Mouse (Mus musculus) hindbrain, embryonic 14.5 days (tissue): ENCODE results near the gene Cnih3. TPM values are rescaled to one million over a fixed set of nuclear protein-coding genes. Genes with fewer than 3 reads are reported as not detected.
A peak's percentile ranks its signal among the peaks of the same experiment; 100 is the strongest.

Experiments used
- ATAC-seq: fragments of 200-750 bp; cut with Nextera tagmentation; 2 replicates; pipeline ENCODE4 v1.8.0; 2017; ENCODE audit warnings: moderate number of reproducible peaks, mild to moderate bottlenecking, moderate TSS enrichment, moderate library complexity; ENCODE audit not compliant: low FRiP score
- DNase-seq: peaks from one replicate; pipeline ENCODE4 v3.0.0-alpha.2; 2015; ENCODE audit warnings: low spot score
- H3K27ac ChIP-seq: fragments of 300-500 bp; sonication (generic); 2 replicates; pipeline ENCODE4 v1.5.1; 2014; ENCODE audit warnings: mild to moderate bottlenecking, moderate library complexity
- H3K27me3 ChIP-seq: fragments of 300-500 bp; sonication (generic); 2 replicates; pipeline ENCODE4 v1.6.1; 2014; ENCODE audit warnings: mild to moderate bottlenecking, low read length, mixed read lengths; ENCODE audit not compliant: control insufficient read depth, insufficient read depth
- H3K36me3 ChIP-seq: fragments of 300-500 bp; sonication (generic); replicated peaks from 2 replicates; pipeline ENCODE4 v1.6.1; 2014; ENCODE audit not compliant: control insufficient read depth, insufficient read depth
- H3K4me1 ChIP-seq: fragments of 300-500 bp; sonication (generic); replicated peaks from 2 replicates; pipeline ENCODE4 v1.6.1; 2014; ENCODE audit warnings: antibody characterized with exemption, low read length, mixed read lengths; ENCODE audit not compliant: control insufficient read depth, insufficient read depth
- H3K4me2 ChIP-seq: fragments of 300-500 bp; sonication (generic); replicated peaks from 2 replicates; pipeline ENCODE4 v1.6.1; 2014; ENCODE audit warnings: mild to moderate bottlenecking, moderate library complexity
- H3K4me3 ChIP-seq: fragments of 300-500 bp; sonication (generic); replicated peaks from 2 replicates; pipeline ENCODE4 v1.5.1; 2014; ENCODE audit warnings: mild to moderate bottlenecking, low read length
- H3K9ac ChIP-seq: fragments of 300-500 bp; sonication (generic); 2 replicates; pipeline ENCODE4 v1.6.1; 2014
- H3K9me3 ChIP-seq: fragments of 300-500 bp; sonication (generic); 2 replicates; pipeline ENCODE4 v1.6.1; 2016; ENCODE audit warnings: low read length; ENCODE audit not compliant: control insufficient read depth
- WGBS: fragments of 180-500 bp; shearing (Covaris S2); extraction: QIAGEN DNeasy Blood & Tissue Kit; methylation state at CpG from one replicate; pipeline ENCODE4 v1.1.7; 2014; 5-methylcytosine and 5-hydroxymethylcytosine counted together
- polyA plus RNA-seq: library from polyadenylated mRNA; unstranded; fragments of >200 nt; fragmentation: Nextera tagmentation; extraction: Ambion mirVana; gene quantifications from 2 replicates; pipeline ENCODE4 v1.2.1, GENCODE M21; 2014

Cnih3 gene
- polyA plus RNA-seq, 1 experiment from 2014 or later: 12.7 TPM

DNA sequence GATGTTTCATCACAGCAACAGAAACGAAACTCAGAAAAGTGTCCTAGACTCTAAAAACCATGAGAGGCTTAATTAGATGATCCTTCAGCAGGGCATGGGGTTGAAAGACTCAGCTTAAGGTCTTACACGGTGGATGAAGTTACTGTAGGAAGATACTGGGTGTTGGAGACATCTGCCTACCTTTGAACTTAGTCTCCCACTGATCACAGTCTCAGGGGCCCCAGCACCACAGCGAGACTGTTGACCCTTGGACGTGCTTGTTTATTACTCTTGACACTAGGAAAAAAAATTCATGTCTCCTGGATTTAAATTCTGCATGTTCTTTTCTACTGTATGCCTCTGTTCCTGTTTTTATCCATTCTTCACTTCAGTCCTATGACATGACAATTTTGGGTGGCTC lies 11.6 kb downstream of the Cnih3 start:
- DNase-seq (no peak), ATAC-seq (no peak)
- WGBS: 86% methylated on average over 4 of the region's 4 CpGs
- Histone ChIP-seq H3K9me3 (no peaks in the 10 kb centered on the region), H3K4me2 (no peak overlapping the region), H3K36me3 (no peaks in the 10 kb centered on the region), H3K4me3 (no peak overlapping the region), H3K9ac (no peak overlapping the region), H3K27ac (no peak overlapping the region), H3K27me3 (no peaks in the 10 kb centered on the region), H3K4me1 (peaks cover 10% of the 10 kb centered on the region; the same call in 1 of the 2 replicates)

DNA sequence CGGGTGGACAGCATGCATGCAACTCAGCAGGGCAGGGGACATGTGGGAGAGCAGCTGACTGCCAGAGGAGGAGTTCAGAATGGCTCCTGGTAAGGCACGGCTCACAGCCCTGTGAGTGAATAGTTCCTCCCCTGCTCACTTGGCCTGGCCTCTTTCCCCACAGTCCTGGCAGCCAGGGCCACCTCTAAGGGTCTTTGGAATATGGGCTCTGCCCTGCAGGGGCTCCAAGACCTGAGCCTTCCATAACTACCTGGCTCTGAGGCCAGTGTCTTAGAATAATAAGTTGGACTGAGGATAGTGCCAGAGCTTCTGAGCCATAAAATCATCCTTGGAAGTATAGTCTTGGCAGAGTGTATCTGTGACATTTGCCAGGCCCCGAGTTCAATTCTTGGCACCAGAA lies 12.9 kb downstream of the Cnih3 start:
- ATAC-seq (no peak), DNase-seq (no peak)
- H3K9me3 ChIP-seq: no peaks in the 10 kb centered on the region
- no peaks in the 10 kb centered on the region for H3K36me3 ChIP-seq
- H3K9ac ChIP-seq: no peak overlapping the region
- no peak overlapping the region for H3K4me3 ChIP-seq
- no peak overlapping the region for H3K4me2 ChIP-seq
- H3K27ac ChIP-seq: no peak overlapping the region
- WGBS: 64% methylated on average over 3 of the region's 3 CpGs
- H3K4me1 ChIP-seq: peaks cover 11% of the 10 kb centered on the region; the same call in 1 of the 2 replicates
- no peaks in the 10 kb centered on the region for H3K27me3 ChIP-seq

- H3K27me3 ChIP-seq: no peaks in the 10 kb centered on the region
- ATAC-seq (no peak), DNase-seq (no peak)
- 38% methylated on average over 3 of the region's 3 CpGs for WGBS
- no peak overlapping the region for H3K4me2 ChIP-seq
- H3K27ac ChIP-seq: no peak overlapping the region
- H3K9me3 ChIP-seq: no peaks in the 10 kb centered on the region
- H3K9ac ChIP-seq: no peak overlapping the region
- no peaks in the 10 kb centered on the region for H3K36me3 ChIP-seq
- H3K4me1 ChIP-seq: peaks cover 11% of the 10 kb centered on the region; the same call in 1 of the 2 replicates
- no peak overlapping the region for H3K4me3 ChIP-seq
Measured at GRCm38 (mm10) chr1:181368789-181369570, 16.6 kb downstream of the Cnih3 start.

GRCm38 (mm10) chr1:181370370-181370769 lies 17.9 kb downstream of the Cnih3 start:
- Histone ChIP-seq H3K27me3 (no peaks in the 10 kb centered on the region), H3K9me3 (no peaks in the 10 kb centered on the region), H3K36me3 (no peaks in the 10 kb centered on the region), H3K27ac (no peak overlapping the region), H3K4me1 (peaks cover 11% of the 10 kb centered on the region; the same call in 1 of the 2 replicates), H3K4me2 (no peak overlapping the region), H3K9ac (no peak overlapping the region), H3K4me3 (no peak overlapping the region)
- no peak for ATAC-seq
- DNase-seq: no peak
- WGBS: 78% methylated on average over 3 of the region's 3 CpGs

GRCm38 (mm10) chr1:181371226-181371625 lies 18.8 kb downstream of the Cnih3 start:
- DNase-seq (no peak), ATAC-seq (no peak)
- Histone ChIP-seq H3K9me3 (no peaks in the 10 kb centered on the region), H3K9ac (no peak overlapping the region), H3K4me3 (no peak overlapping the region), H3K27me3 (no peaks in the 10 kb centered on the region), H3K36me3 (no peaks in the 10 kb centered on the region), H3K4me2 (no peak overlapping the region), H3K4me1 (peaks cover 11% of the 10 kb centered on the region; the same call in 1 of the 2 replicates), H3K27ac (no peak overlapping the region)
- 85% methylated on average over 4 of the region's 4 CpGs for WGBS

GRCm38 (mm10) chr1:181372306-181372705 lies 19.9 kb downstream of the Cnih3 start:
- no peak for DNase-seq
- H3K9ac ChIP-seq: no peak overlapping the region
- no peak overlapping the region for H3K27ac ChIP-seq
- ATAC-seq: no peak
- 78% methylated on average over 6 of the region's 6 CpGs for WGBS
- H3K4me2 ChIP-seq: no peak overlapping the region
- H3K4me1 ChIP-seq: peaks cover 11% of the 10 kb centered on the region; the same call in 1 of the 2 replicates
- H3K27me3 ChIP-seq: no peaks in the 10 kb centered on the region
- H3K36me3 ChIP-seq: no peaks in the 10 kb centered on the region
- no peaks in the 10 kb centered on the region for H3K9me3 ChIP-seq
- no peak overlapping the region for H3K4me3 ChIP-seq

- Histone ChIP-seq H3K4me2 (no peak overlapping the region), H3K27me3 (no peaks in the 10 kb centered on the region), H3K36me3 (no peaks in the 10 kb centered on the region), H3K9ac (no peak overlapping the region), H3K4me3 (no peak overlapping the region), H3K27ac (no peak overlapping the region), H3K9me3 (no peaks in the 10 kb centered on the region), H3K4me1 (no peaks in the 10 kb centered on the region)
- DNase-seq (no peak), ATAC-seq (no peak)
- WGBS: 86% methylated on average over 9 of the region's 9 CpGs
Measured at GRCm38 (mm10) chr1:181374627-181375374, 22.4 kb downstream of the Cnih3 start.

DNA sequence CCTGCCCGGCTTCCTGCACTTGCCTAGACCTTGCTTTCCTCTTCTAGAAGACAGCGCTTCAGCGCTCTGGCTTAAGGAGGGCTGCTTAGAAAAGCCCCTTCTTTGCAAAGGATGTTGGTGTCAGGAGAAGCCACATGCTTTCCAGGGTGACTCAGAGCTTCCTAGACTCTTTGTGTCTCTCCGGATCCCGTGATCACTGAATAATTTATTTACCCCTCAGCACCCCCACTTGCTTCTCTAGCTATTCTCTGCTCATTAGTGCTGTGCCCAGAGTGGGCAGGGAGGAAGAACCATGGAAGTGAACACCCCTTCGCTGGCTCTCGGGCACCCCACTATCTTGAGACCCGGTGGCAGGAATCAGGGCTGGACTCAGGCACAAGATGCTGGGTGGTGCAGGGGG lies 24.0 kb downstream of the Cnih3 start:
- Histone ChIP-seq H3K27me3 (no peaks in the 10 kb centered on the region), H3K9ac (no peak overlapping the region), H3K36me3 (no peaks in the 10 kb centered on the region), H3K4me1 (no peaks in the 10 kb centered on the region), H3K27ac (no peak overlapping the region), H3K4me2 (no peak overlapping the region), H3K4me3 (no peak overlapping the region), H3K9me3 (no peaks in the 10 kb centered on the region)
- ATAC-seq (no peak), DNase-seq (no peak)
- WGBS: 75% methylated on average over 8 of the region's 8 CpGs

DNA sequence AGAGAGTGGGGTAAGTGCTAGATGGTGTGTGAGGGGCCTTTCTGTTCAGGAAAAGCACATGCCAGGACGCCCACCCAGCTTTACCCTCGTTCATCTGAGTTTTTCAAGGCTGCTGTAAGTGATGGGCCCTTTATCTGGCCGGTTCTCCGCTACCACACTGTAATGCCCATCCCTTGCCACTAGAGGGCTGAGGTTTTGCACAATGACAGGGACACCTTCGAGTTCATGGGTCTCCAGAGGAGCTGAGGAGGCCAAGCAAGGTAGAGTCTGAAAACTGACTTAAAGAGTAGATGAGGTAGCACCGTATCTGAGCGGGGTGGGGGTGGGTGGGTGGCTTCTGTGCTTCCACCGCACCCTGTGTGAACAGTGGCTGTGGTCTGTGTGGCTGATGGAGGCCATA lies 27.2 kb downstream of the Cnih3 start:
- Histone ChIP-seq H3K4me3 (no peak overlapping the region), H3K4me2 (no peak overlapping the region), H3K27ac (no peak overlapping the region), H3K9ac (no peak overlapping the region), H3K27me3 (no peaks in the 10 kb centered on the region), H3K9me3 (no peaks in the 10 kb centered on the region), H3K4me1 (no peaks in the 10 kb centered on the region), H3K36me3 (no peaks in the 10 kb centered on the region)
- 20% methylated on average over 8 of the region's 8 CpGs for WGBS
- peak; percentile 48; the same call in 1 of the 2 replicates for ATAC-seq
- peak; percentile 65 for DNase-seq
